Mouse (Mus musculus) liver, embryonic 14.5 days (tissue): ENCODE measurements around the gene Sec14l4.
A peak's percentile ranks its signal among the peaks of the same experiment; 100 is the strongest.

Experiments
- CTCF ChIP-seq: IDR thresholded peaks from 2 replicates; pipeline ENCODE4 v1.5.1; 2016; ENCODE audit warnings: antibody characterized with exemption, low read depth, control low read depth
- EP300 ChIP-seq: IDR thresholded peaks from 2 replicates; pipeline ENCODE4 v1.6.1; 2016; ENCODE audit warnings: antibody characterized with exemption, low read depth

- TF ChIP-seq CTCF (peak; percentile 38), EP300 (no peak)
These were observed 64.2 kb downstream of the Sec14l4 start, which contains the start of gene Mtfp1 for GRCm38 (mm10) chr11:4095171-4096053.
